Mouse (Mus musculus) heart, postnatal 0 days (tissue): Measurements from ENCODE around the gene Wasf2.

Experiments used
- CTCF ChIP-seq: IDR thresholded peaks from 2 replicates; pipeline ENCODE4 v1.5.1; 2016; ENCODE audit warnings: antibody characterized with exemption, control low read depth, low read depth
- EP300 ChIP-seq: IDR thresholded peaks from 2 replicates; pipeline ENCODE4 v1.6.1; 2016; ENCODE audit warnings: antibody characterized with exemption, low read depth

GRCm38 (mm10) chr4:133210023-133210787, 79.9 kb downstream of the Wasf2 start:
- TF ChIP-seq EP300 (no peak), CTCF (no peak)
